Mouse (Mus musculus) heart, embryonic 16.5 days (tissue): ENCODE measurements at regions not wholly inside any gene's neighbourhood (a gene's known extent, or its start where the extent isn't known, plus 50 kb on each side); places are given as distances from the start of the nearest gene placed in this dataset.

Experiments used
- ATAC-seq: fragments of 200-750 bp; cut with Nextera tagmentation; replicated peaks from 2 replicates; pipeline ENCODE4 v1.8.0; 2017; ENCODE audit warnings: moderate number of reproducible peaks; ENCODE audit not compliant: insufficient read depth, low FRiP score; ENCODE audit errors: extremely low read depth
- H3K27ac ChIP-seq: fragments of 300-500 bp; sonication (generic); 2 replicates; pipeline ENCODE4 v1.5.1; 2014; ENCODE audit warnings: mild to moderate bottlenecking, low read length, control low read depth, moderate library complexity
- H3K27me3 ChIP-seq: fragments of 300-500 bp; sonication (generic); 2 replicates; pipeline ENCODE4 v1.6.1; 2014; ENCODE audit warnings: low read length, mixed read lengths; ENCODE audit not compliant: control insufficient read depth, insufficient read depth
- H3K36me3 ChIP-seq: fragments of 300-500 bp; sonication (generic); 2 replicates; pipeline ENCODE4 v1.6.1; 2014; ENCODE audit not compliant: control insufficient read depth, insufficient read depth
- H3K4me1 ChIP-seq: fragments of 300-500 bp; sonication (generic); 2 replicates; pipeline ENCODE4 v1.6.1; 2014; ENCODE audit warnings: low read length, mixed read lengths; ENCODE audit not compliant: control insufficient read depth, insufficient read depth
- H3K4me2 ChIP-seq: fragments of 300-500 bp; sonication (generic); 2 replicates; pipeline ENCODE4 v1.6.1; 2014; ENCODE audit warnings: low read depth, mild to moderate bottlenecking, control low read depth, low read length
- H3K4me3 ChIP-seq: fragments of 300-500 bp; sonication (generic); 2 replicates; pipeline ENCODE4 v1.5.1; 2014; ENCODE audit warnings: mild to moderate bottlenecking, control low read depth, low read length
- H3K9ac ChIP-seq: fragments of 300-500 bp; sonication (generic); 2 replicates; pipeline ENCODE4 v1.6.1; 2014; ENCODE audit warnings: low read length, control low read depth
- H3K9me3 ChIP-seq: fragments of 300-500 bp; sonication (generic); replicated peaks from 2 replicates; pipeline ENCODE4 v1.6.1; 2016; ENCODE audit warnings: low read length; ENCODE audit not compliant: control insufficient read depth
- WGBS: fragments of 180-500 bp; shearing (Covaris S2); extraction: QIAGEN DNeasy Blood & Tissue Kit; methylation state at CpG from one replicate; pipeline ENCODE4 v1.1.7; 2014; 5-methylcytosine and 5-hydroxymethylcytosine counted together

DNA sequence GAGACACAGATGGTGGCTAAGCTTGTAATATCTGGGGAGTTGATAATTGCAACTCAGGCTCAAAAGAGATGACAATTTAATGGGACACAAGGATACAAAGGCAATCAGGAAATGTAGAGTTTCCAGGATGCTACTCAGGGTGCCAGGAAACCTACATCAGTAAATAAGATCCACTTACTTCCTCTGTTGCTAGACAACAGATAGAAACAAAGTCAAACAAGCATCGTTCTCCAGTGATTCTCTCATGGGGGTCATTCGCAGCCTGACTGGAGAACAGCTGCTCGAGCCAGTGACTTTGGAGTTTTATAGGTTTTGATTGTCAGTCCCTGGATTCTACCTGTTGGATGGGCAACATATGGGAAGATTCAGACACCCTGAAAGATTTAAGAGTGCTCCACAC lies 1026.5 kb downstream of the Ttll7 start:
- Histone ChIP-seq H3K4me2 (no peak overlapping the region), H3K4me1 (no peaks in the 10 kb centered on the region), H3K9ac (no peak overlapping the region), H3K27me3 (no peaks in the 10 kb centered on the region), H3K4me3 (no peak overlapping the region), H3K36me3 (no peaks in the 10 kb centered on the region), H3K9me3 (no peaks in the 10 kb centered on the region), H3K27ac (no peak overlapping the region)
- no peak for ATAC-seq
- 54% methylated on average over 3 of the region's 3 CpGs for WGBS

DNA sequence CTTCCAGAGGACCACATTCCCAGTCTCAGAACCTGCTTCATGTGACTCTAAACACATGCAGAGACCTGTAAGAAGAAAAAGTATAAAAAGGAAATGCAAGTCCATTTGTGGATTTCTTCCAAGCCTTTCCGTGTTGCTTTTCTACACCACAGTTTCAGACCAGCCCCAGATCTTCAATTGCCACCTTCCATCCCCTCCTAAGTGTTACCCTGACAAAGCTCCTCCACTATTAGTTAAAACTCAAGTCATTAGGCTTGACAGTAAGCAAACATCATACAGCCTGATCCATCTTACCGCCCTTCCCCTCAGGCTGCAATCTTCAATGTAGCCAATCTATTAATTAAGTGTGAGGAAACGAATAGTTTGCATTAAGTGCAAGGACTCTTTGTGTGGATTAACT lies 1016.1 kb downstream of the Ttll7 start:
- 64% methylated on average over 3 of the region's 3 CpGs for WGBS
- ATAC-seq, result no peak
- H3K4me1 ChIP-seq, result no peaks in the 10 kb centered on the region
- no peak overlapping the region for H3K4me3 ChIP-seq
- H3K9me3 ChIP-seq, result no peaks in the 10 kb centered on the region
- H3K27ac ChIP-seq, result no peak overlapping the region
- H3K36me3 ChIP-seq, result no peaks in the 10 kb centered on the region
- no peaks in the 10 kb centered on the region for H3K27me3 ChIP-seq
- no peak overlapping the region for H3K9ac ChIP-seq
- no peak overlapping the region for H3K4me2 ChIP-seq

DNA sequence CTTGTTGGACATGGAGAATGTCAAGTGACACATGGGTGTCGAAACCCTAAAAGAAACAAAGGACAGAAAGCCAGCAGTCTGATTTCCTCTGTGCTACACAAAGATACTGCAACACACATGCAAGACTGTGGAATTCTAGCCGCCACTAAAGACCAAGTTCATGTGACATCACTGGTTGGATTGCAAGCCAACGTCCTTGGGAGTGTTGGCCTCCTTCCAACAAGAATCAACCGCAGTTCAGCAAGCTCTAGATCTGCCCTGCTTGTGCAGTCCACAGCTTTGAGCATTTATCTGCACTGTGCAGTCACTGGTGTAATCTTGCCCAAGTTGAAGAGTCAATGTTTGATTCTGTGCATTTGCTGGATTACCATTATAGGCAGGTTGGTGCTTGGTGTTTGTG lies 1001.2 kb downstream of the Ttll7 start:
- Histone ChIP-seq H3K9me3 (no peaks in the 10 kb centered on the region), H3K27ac (no peak overlapping the region), H3K4me3 (no peak overlapping the region), H3K36me3 (no peaks in the 10 kb centered on the region), H3K9ac (no peak overlapping the region), H3K27me3 (no peaks in the 10 kb centered on the region), H3K4me1 (peaks cover 5% of the 10 kb centered on the region; the same call in 1 of the 2 replicates), H3K4me2 (no peak overlapping the region)
- WGBS, result 20% methylated on average over 4 of the region's 4 CpGs
- ATAC-seq, result peak; percentile 49

DNA sequence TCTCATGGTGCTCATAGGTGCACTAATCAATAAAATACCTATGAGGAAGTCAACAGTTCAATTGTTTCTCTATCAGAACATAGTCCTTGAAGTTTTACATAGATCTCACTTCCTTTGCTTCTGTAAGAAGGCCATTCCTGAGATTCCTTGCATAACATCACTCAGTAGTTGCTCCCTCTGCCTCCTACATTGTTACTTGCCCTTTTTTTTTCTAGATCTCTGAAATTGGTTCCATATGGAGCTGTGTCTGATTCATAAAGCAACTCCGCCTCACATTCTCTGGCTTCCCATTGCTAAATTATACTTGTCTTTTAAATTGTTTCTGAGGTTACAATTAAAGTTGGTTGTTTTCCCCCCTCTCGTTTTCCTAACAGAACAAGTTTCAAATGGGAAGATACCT lies 1000.7 kb downstream of the Ttll7 start:
- no peak for ATAC-seq
- H3K27ac ChIP-seq, result no peak overlapping the region
- H3K9me3 ChIP-seq, result no peaks in the 10 kb centered on the region
- H3K4me3 ChIP-seq, result no peak overlapping the region
- no peak overlapping the region for H3K9ac ChIP-seq
- 83% methylated on average over 2 of the region's 2 CpGs for WGBS
- H3K4me2 ChIP-seq, result no peak overlapping the region
- no peaks in the 10 kb centered on the region for H3K27me3 ChIP-seq
- H3K36me3 ChIP-seq, result no peaks in the 10 kb centered on the region
- H3K4me1 ChIP-seq, result peaks cover 5% of the 10 kb centered on the region; the same call in 1 of the 2 replicates

DNA sequence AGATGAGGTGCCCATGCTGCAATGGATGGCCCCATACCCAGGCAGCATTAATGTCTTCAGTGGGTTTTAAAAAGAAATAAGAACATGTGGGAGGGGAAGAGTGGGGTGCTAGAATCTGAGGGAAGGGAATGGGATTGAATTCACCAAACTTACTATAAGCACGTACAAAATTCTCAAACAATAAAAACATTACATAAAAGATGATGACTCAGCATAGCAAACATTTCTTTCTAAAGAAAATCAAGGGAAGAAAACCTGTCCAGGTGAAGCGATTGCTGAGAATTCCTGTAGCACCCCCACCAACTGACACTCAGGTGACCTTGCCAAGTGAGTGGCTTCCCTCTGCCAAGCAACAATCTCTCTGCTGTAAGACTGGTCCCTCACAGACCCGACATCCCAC lies 989.2 kb downstream of the Ttll7 start:
- Histone ChIP-seq H3K27ac (no peak overlapping the region), H3K36me3 (no peaks in the 10 kb centered on the region), H3K4me1 (no peaks in the 10 kb centered on the region), H3K4me3 (no peak overlapping the region), H3K9ac (no peak overlapping the region), H3K27me3 (no peaks in the 10 kb centered on the region), H3K9me3 (no peaks in the 10 kb centered on the region), H3K4me2 (no peak overlapping the region)
- WGBS, result 61% methylated on average over 3 of the region's 3 CpGs
- ATAC-seq, result no peak

DNA sequence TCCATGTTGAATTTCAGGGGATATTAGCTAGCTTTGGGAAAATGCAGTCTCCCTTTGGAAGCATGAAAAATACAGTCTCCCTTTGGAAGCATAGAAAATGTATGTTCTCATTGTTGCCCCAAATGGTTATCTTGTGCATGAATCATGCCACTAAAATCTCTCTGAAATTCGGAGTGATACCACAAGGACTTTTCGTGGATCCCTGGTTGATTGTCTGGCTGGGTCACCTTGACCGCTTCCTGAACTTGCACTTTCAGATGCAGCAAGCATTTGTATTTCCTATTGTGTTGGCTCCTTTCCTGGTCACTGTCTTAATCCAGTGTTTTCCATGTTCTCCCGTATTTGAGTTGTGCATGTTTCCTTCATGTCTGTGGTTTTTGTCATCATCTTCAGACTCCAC lies 986.6 kb downstream of the Ttll7 start:
- Histone ChIP-seq H3K4me1 (no peaks in the 10 kb centered on the region), H3K9me3 (no peaks in the 10 kb centered on the region), H3K27ac (no peak overlapping the region), H3K4me3 (no peak overlapping the region), H3K36me3 (no peaks in the 10 kb centered on the region), H3K27me3 (no peaks in the 10 kb centered on the region), H3K4me2 (no peak overlapping the region), H3K9ac (no peak overlapping the region)
- 59% methylated on average over 4 of the region's 4 CpGs for WGBS
- no peak for ATAC-seq

DNA sequence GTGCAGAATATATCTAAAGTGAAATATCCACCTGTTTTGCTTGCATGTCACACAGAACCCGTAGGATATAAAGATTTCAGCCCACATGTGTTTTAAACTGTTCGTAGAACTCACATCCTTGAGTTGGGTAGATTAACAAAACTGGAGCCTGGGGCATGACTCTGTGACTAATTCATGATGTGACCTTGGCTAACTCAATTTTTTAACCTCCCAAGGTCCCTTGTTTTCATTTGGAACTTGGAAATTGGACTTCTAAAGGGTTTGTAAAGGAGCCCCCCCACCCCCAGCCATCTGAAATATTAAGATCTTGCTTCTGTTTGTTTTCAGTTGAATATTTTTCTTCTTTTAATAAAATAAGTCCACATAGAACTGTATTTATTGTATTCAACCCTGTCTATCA lies 983.5 kb downstream of the Ttll7 start:
- Histone ChIP-seq H3K4me3 (no peak overlapping the region), H3K4me2 (no peak overlapping the region), H3K27ac (no peak overlapping the region), H3K4me1 (no peaks in the 10 kb centered on the region), H3K36me3 (no peaks in the 10 kb centered on the region), H3K27me3 (no peaks in the 10 kb centered on the region), H3K9ac (no peak overlapping the region), H3K9me3 (no peaks in the 10 kb centered on the region)
- no peak for ATAC-seq
- WGBS, result 88% methylated on average over 2 of the region's 2 CpGs

DNA sequence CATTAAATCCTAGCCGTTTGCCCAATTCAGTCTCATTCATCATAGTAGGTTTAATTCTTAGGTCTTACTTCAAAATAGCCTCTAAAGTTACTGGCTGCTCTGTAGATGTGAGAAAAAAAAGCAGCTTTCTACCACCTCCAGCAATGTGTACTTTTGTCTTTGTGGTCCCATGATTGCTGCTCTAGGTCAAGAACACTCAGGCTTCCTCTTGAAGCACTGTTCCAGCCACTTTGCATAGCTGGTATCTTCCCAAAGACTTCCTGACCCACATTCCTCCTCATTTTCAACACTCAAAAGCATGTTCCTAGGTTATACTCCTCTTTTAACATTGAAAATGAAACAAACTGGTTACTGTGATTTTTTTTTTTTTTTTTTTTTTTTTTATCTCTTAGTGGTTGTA lies 973.2 kb downstream of the Ttll7 start:
- H3K36me3 ChIP-seq, result no peaks in the 10 kb centered on the region
- no peaks in the 10 kb centered on the region for H3K27me3 ChIP-seq
- H3K9ac ChIP-seq, result no peak overlapping the region
- no peak for ATAC-seq
- H3K27ac ChIP-seq, result no peak overlapping the region
- no peaks in the 10 kb centered on the region for H3K4me1 ChIP-seq
- no peaks in the 10 kb centered on the region for H3K9me3 ChIP-seq
- H3K4me2 ChIP-seq, result no peak overlapping the region
- WGBS, result 84% methylated on average over 1 of the region's 1 CpGs
- H3K4me3 ChIP-seq, result no peak overlapping the region

DNA sequence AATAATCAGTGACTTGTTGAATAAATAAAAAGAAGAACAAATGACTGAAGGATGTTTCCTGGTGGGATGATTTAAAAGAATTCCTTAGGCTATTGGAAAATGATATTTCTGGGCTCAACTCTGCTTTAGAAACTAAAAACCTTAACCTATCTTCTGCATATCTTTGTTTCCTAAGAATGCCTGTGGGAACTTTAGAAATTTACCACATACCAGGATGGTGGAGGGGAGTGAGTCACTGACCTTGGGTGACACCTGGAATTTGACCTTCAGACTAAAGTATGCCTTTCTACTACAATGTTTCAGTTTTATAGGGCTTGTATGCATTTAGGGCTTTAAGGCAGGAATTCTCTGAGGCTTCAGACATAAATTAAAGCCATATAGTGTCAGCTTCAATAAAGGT lies 972.3 kb downstream of the Ttll7 start:
- no peak for ATAC-seq
- H3K4me3 ChIP-seq, result no peak overlapping the region
- H3K4me1 ChIP-seq, result no peaks in the 10 kb centered on the region
- H3K27me3 ChIP-seq, result no peaks in the 10 kb centered on the region
- H3K36me3 ChIP-seq, result no peaks in the 10 kb centered on the region
- no peak overlapping the region for H3K9ac ChIP-seq
- no peak overlapping the region for H3K27ac ChIP-seq
- H3K4me2 ChIP-seq, result no peak overlapping the region
- no peaks in the 10 kb centered on the region for H3K9me3 ChIP-seq

DNA sequence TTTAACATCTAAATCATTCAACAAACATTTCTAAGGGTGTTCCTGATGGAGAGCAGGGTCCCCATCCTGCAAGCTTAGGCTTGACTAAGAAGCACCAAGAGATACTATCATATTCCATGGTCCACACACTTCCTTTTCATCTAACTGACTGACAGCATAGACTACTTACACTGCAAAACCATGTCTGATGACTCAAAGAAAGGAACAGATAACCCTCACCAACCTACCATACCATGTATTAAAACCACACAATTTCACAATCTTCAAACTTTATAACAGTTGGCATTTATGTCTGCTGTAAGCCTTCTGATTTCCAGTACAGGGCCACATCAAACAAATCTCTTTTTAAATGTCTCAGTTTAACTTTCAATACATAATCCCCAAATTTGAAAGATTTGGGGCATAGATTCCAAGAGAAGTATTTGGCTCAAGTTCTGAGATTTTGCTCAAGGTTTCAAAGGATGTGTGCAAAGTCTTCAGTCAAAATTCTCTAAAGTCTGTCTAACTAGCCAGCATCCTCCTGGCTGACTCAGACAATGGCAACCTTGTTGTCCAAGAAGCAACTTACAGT lies 962.0 kb downstream of the Ttll7 start:
- ATAC-seq, result no peak
- Histone ChIP-seq H3K4me1 (no peaks in the 10 kb centered on the region), H3K4me3 (no peak overlapping the region)

More for the DNA sequence above, 962.0 kb downstream of the Ttll7 start:
- no peaks in the 10 kb centered on the region for H3K9me3 ChIP-seq
- no peak overlapping the region for H3K4me2 ChIP-seq
- no peaks in the 10 kb centered on the region for H3K36me3 ChIP-seq
- no peak overlapping the region for H3K27ac ChIP-seq
- H3K9ac ChIP-seq, result no peak overlapping the region
- no peaks in the 10 kb centered on the region for H3K27me3 ChIP-seq
